Mouse (Mus musculus) liver, adult 2 months (tissue): ENCODE results near the gene Cog5.

Source experiments
- CTCF ChIP-seq: fragments of 200-500 bp; IDR thresholded peaks from 2 replicates; pipeline ENCODE4 v1.5.1; 2011; ENCODE audit warnings: low read depth, low read length, control low read depth
- POLR2A ChIP-seq: fragments of 200-500 bp; IDR thresholded peaks from 2 replicates; pipeline ENCODE4 v1.6.1; 2011; ENCODE audit warnings: low read length, control low read depth; ENCODE audit not compliant: insufficient read depth; ENCODE audit errors: extremely low read depth

DNA sequence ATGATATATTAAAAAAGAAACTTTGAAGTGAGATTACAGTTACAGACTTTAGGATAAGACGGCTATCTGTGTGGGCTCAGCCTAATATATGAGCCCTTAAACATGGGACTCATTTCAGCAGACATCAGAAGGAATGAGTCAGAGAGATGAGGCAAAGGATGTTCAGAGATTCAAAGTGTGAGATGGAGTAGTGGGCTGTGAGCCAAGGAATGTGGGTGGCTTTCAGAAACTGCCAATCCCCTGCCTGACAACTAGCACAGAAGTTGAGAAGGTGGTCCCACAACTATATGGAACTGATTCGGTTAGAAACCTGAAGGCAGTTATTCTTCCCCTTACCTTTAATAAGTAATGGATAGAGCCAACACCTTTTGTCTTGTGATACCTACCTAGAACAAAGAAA lies 79.9 kb downstream of the Cog5 start:
- no peak for TF ChIP-seq CTCF
- TF ChIP-seq POLR2A: no peak
